Mouse (Mus musculus) yolk sac, embryonic 10.5 days (tissue): ENCODE measurements around the gene Adh7.

ENCODE experiments used
- DNase-seq: peaks from one replicate; pipeline ENCODE4 v3.0.0-alpha.2; 2017; ENCODE audit warnings: low spot score

Adh7 gene

GRCm38 (mm10) chr3:138224363-138224954, 6.9 kb downstream of the Adh7 start:
- peak; percentile 71 for DNase-seq

GRCm38 (mm10) chr3:138225331-138225730, 7.8 kb downstream of the Adh7 start:
- no peak for DNase-seq

- peak; percentile 66 for DNase-seq
Measured at GRCm38 (mm10) chr3:138225853-138226252, 8.3 kb downstream of the Adh7 start.

GRCm38 (mm10) chr3:138226476-138226875, 8.9 kb downstream of the Adh7 start:
- DNase-seq: no peak

- DNase-seq: peak; percentile 41
Measured at GRCm38 (mm10) chr3:138227082-138227481, 9.5 kb downstream of the Adh7 start.

- DNase-seq: no peak
Measured at GRCm38 (mm10) chr3:138227782-138228181, 10.2 kb downstream of the Adh7 start.

GRCm38 (mm10) chr3:138229448-138229847, 11.9 kb downstream of the Adh7 start:
- DNase-seq: no peak

- DNase-seq: no peak
Measured at GRCm38 (mm10) chr3:138230266-138230665, 12.7 kb downstream of the Adh7 start.

GRCm38 (mm10) chr3:138231531-138231930, 14.0 kb downstream of the Adh7 start:
- DNase-seq: no peak

GRCm38 (mm10) chr3:138236546-138237163, 19.1 kb downstream of the Adh7 start:
- DNase-seq: no peak

- DNase-seq: peak; percentile 58
Measured at GRCm38 (mm10) chr3:138238046-138238445, 20.5 kb downstream of the Adh7 start.

GRCm38 (mm10) chr3:138239461-138239860, 21.9 kb downstream of the Adh7 start:
- no peak for DNase-seq

GRCm38 (mm10) chr3:138240411-138240810, 22.9 kb downstream of the Adh7 start:
- no peak for DNase-seq

GRCm38 (mm10) chr3:138240942-138241341, 23.4 kb downstream of the Adh7 start:
- DNase-seq: no peak

- DNase-seq: no peak
Measured at GRCm38 (mm10) chr3:138241371-138241770, 23.8 kb downstream of the Adh7 start.

GRCm38 (mm10) chr3:138242021-138242726, 24.6 kb downstream of the Adh7 start:
- no peak for DNase-seq

GRCm38 (mm10) chr3:138242933-138243332, 25.4 kb downstream of the Adh7 start:
- DNase-seq: peak; percentile 63

- no peak for DNase-seq
Measured at GRCm38 (mm10) chr3:138244338-138244874, 26.8 kb downstream of the Adh7 start.

GRCm38 (mm10) chr3:138246511-138247020, 29.0 kb downstream of the Adh7 start:
- DNase-seq: no peak

GRCm38 (mm10) chr3:138247241-138247640, 29.7 kb downstream of the Adh7 start:
- no peak for DNase-seq

- no peak for DNase-seq
Measured at GRCm38 (mm10) chr3:138248011-138248410, 30.5 kb downstream of the Adh7 start.

- no peak for DNase-seq
Measured at GRCm38 (mm10) chr3:138248746-138249145, 31.2 kb downstream of the Adh7 start.

- DNase-seq: no peak
Measured at GRCm38 (mm10) chr3:138251156-138251555, 33.6 kb downstream of the Adh7 start.
